Mouse (Mus musculus) bone marrow macrophage, adult 2 months (primary cell): ENCODE data around the gene Phf24.

ENCODE experiments used
- CTCF ChIP-seq: IDR thresholded peaks from 2 replicates; pipeline ENCODE4 v1.5.1; 2012; ENCODE audit warnings: low read depth, mild to moderate bottlenecking, low read length, moderate library complexity
- POLR2A ChIP-seq: IDR thresholded peaks from 2 replicates; pipeline ENCODE4 v1.6.1; 2012; ENCODE audit warnings: mild to moderate bottlenecking, low read depth, low read length, borderline replicate concordance

DNA sequence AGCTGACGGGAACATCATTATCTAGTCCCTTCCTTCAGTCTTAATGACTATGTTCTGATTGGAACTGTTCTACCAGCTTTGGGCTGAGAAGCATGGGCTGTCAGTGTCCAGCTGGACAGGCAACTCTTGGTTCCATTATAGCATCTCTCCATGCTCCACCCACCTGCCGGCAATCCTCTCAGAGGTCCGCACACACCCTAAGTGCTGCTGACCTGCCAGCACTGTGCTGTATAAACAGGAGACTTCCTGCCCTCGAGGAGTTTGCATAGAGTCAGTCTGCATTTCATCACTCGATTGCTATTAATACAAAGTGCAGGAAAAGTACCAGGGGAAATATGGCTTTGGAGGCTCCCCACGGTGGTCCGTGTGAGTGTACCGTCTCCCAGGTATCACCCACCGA, 4.3 kb downstream of the Phf24 start:
- TF ChIP-seq POLR2A, result no peak
- no peak for TF ChIP-seq CTCF
